Mouse (Mus musculus) olfactory bulb, adult 2 months (tissue): ENCODE measurements around the gene Skint8.

ENCODE experiments used
- CTCF ChIP-seq: fragments of 200-500 bp; IDR thresholded peaks from 2 replicates; pipeline ENCODE4 v1.5.1; 2012; ENCODE audit warnings: low read depth, mild to moderate bottlenecking, low read length, moderate library complexity; ENCODE audit not compliant: insufficient read depth
- POLR2A ChIP-seq: fragments of 200-500 bp; IDR thresholded peaks from 2 replicates; pipeline ENCODE4 v1.6.1; 2012; ENCODE audit warnings: mild to moderate bottlenecking, low read depth, low read length, moderate library complexity; ENCODE audit not compliant: insufficient read depth

- no peak for TF ChIP-seq POLR2A
- TF ChIP-seq CTCF: no peak
Observed at GRCm38 (mm10) chr4:111907926-111908325, 11.3 kb upstream of the Skint8 start.
